Mouse (Mus musculus) neural tube, embryonic 11.5 days (tissue): Measurements from ENCODE around the gene Jup. TPM values are rescaled to one million over a fixed set of nuclear protein-coding genes. Genes with fewer than 3 reads are reported as not detected.

Source experiments
- ATAC-seq: fragments of 200-750 bp; cut with Nextera tagmentation; 2 replicates; pipeline ENCODE4 v1.8.0; 2017; ENCODE audit warnings: moderate number of reproducible peaks, mild to moderate bottlenecking, moderate TSS enrichment, moderate library complexity; ENCODE audit not compliant: insufficient read depth, low FRiP score, low TSS enrichment
- DNase-seq: peaks from one replicate; pipeline ENCODE4 v3.0.0-alpha.2; 2015; ENCODE audit warnings: low spot score
- H3K27ac ChIP-seq: fragments of 300-500 bp; sonication (generic); 2 replicates; pipeline ENCODE4 v1.5.1; 2014; ENCODE audit warnings: low read depth, mild to moderate bottlenecking, low read length
- H3K27me3 ChIP-seq: fragments of 300-500 bp; sonication (generic); 2 replicates; pipeline ENCODE4 v1.6.1; 2014; ENCODE audit warnings: mild to moderate bottlenecking, low read length, mixed read lengths; ENCODE audit not compliant: control insufficient read depth, insufficient read depth
- H3K36me3 ChIP-seq: fragments of 300-500 bp; sonication (generic); 2 replicates; pipeline ENCODE4 v1.6.1; 2014; ENCODE audit warnings: mild to moderate bottlenecking, low read length, moderate library complexity, mixed read lengths; ENCODE audit not compliant: control insufficient read depth, insufficient read depth
- H3K4me1 ChIP-seq: fragments of 300-500 bp; sonication (generic); 2 replicates; pipeline ENCODE4 v1.6.1; 2014; ENCODE audit warnings: low read length, mixed read lengths; ENCODE audit not compliant: control insufficient read depth, insufficient read depth
- H3K4me2 ChIP-seq: fragments of 300-500 bp; sonication (generic); 2 replicates; pipeline ENCODE4 v1.6.1; 2014; ENCODE audit warnings: low read depth, mild to moderate bottlenecking, moderate library complexity
- H3K4me3 ChIP-seq: fragments of 300-500 bp; sonication (generic); 2 replicates; pipeline ENCODE4 v1.5.1; 2014; ENCODE audit warnings: low read depth, low read length
- H3K9ac ChIP-seq: fragments of 300-500 bp; sonication (generic); 2 replicates; pipeline ENCODE4 v1.6.1; 2014; ENCODE audit warnings: mild to moderate bottlenecking, low read length
- H3K9me3 ChIP-seq: fragments of 300-500 bp; sonication (generic); 2 replicates; pipeline ENCODE4 v1.6.1; 2016; ENCODE audit warnings: low read length; ENCODE audit not compliant: control insufficient read depth
- WGBS: fragments of 180-500 bp; shearing (Covaris S2); extraction: QIAGEN DNeasy Blood & Tissue Kit; methylation state at CpG from one replicate; pipeline ENCODE4 v1.1.7; 2014; 5-methylcytosine and 5-hydroxymethylcytosine counted together
- polyA plus RNA-seq: library from polyadenylated mRNA; unstranded; fragments of >200 nt; fragmentation: Nextera tagmentation; extraction: Ambion mirVana; gene quantifications from 2 replicates; pipeline ENCODE4 v1.2.1, GENCODE M21; 2014

Jup gene
- polyA plus RNA-seq, result 43.8 and 48.8 TPM in 2 replicates

GRCm38 (mm10) chr11:100397600-100398389 is at the start of gene Jup:
Gene Jup, minus strand, starts transcription at chr11:100397763.
- Histone ChIP-seq H3K4me1 (peaks cover 8% of the 10 kb centered on the region; the same call in 1 of the 2 replicates), H3K9me3 (no peaks in the 10 kb centered on the region), H3K4me3 (peak within 1 kb of the TSS; percentile 54), H3K27ac (no peak within 1 kb of the TSS), H3K9ac (peak within 1 kb of the TSS; percentile 67), H3K4me2 (peak within 1 kb of the TSS; percentile 57), H3K36me3 (no peaks in the 10 kb centered on the region), H3K27me3 (peaks cover 16% of the 10 kb centered on the region)
- WGBS, result 2% methylated on average over 37 of the region's 37 CpGs
- ATAC-seq (peak; percentile 98), DNase-seq (peak; percentile 97)

- H3K9ac ChIP-seq, result no peak overlapping the region
- H3K4me3 ChIP-seq, result no peak overlapping the region
- H3K27ac ChIP-seq, result no peak overlapping the region
- ATAC-seq (no peak), DNase-seq (no peak)
- no peaks in the 10 kb centered on the region for H3K9me3 ChIP-seq
- H3K4me1 ChIP-seq, result peaks cover 6% of the 10 kb centered on the region; the same call in 1 of the 2 replicates
- 89% methylated on average over 6 of the region's 6 CpGs for WGBS
- no peaks in the 10 kb centered on the region for H3K36me3 ChIP-seq
- no peaks in the 10 kb centered on the region for H3K27me3 ChIP-seq
- no peak overlapping the region for H3K4me2 ChIP-seq
These were observed 45.1 kb upstream of the Jup start for GRCm38 (mm10) chr11:100442625-100443024.

- Histone ChIP-seq H3K4me1 (peaks cover 6% of the 10 kb centered on the region; the same call in 1 of the 2 replicates), H3K9me3 (no peaks in the 10 kb centered on the region), H3K36me3 (0 out of 2 replicates have a peak, but pooled peaks cover 2% of the 10 kb centered on the region), H3K9ac (peak within 1 kb of the TSS; percentile 93), H3K27me3 (no peaks in the 10 kb centered on the region), H3K4me3 (peak within 1 kb of the TSS; percentile 83), H3K27ac (no peak within 1 kb of the TSS), H3K4me2 (peak within 1 kb of the TSS; percentile 90)
- DNase-seq (no peak), ATAC-seq (no peak)
- 87% methylated on average over 8 of the region's 8 CpGs for WGBS
These were observed 44.2 kb upstream of the Jup start, which contains the start of the genes Nt5c3b and Klhl10 for GRCm38 (mm10) chr11:100441797-100442196. Gene Nt5c3b, minus strand, starts transcription at chr11:100441808. Gene Klhl10, plus strand, starts transcription at chr11:100441917.

GRCm38 (mm10) chr11:100440691-100441522 is 43.3 kb upstream of the Jup start:
- Histone ChIP-seq H3K4me3 (peak overlapping the region; percentile 83), H3K4me2 (peak overlapping the region; percentile 90), H3K4me1 (peaks cover 6% of the 10 kb centered on the region; the same call in 1 of the 2 replicates), H3K9me3 (no peaks in the 10 kb centered on the region), H3K27ac (no peak overlapping the region), H3K27me3 (no peaks in the 10 kb centered on the region), H3K9ac (peak overlapping the region; percentile 93), H3K36me3 (0 out of 2 replicates have a peak, but pooled peaks cover 2% of the 10 kb centered on the region)
- DNase-seq, result peak; percentile 84
- peak; percentile 87 for ATAC-seq
- 2% methylated on average over 48 of the region's 52 CpGs for WGBS

GRCm38 (mm10) chr11:100437901-100438300 is 40.3 kb upstream of the Jup start:
- no peak for DNase-seq
- no peak for ATAC-seq
- Histone ChIP-seq H3K27ac (no peak overlapping the region), H3K4me1 (peaks cover 6% of the 10 kb centered on the region; the same call in 1 of the 2 replicates), H3K27me3 (no peaks in the 10 kb centered on the region), H3K9me3 (no peaks in the 10 kb centered on the region), H3K4me2 (no peak overlapping the region), H3K36me3 (0 out of 2 replicates have a peak, but pooled peaks cover 2% of the 10 kb centered on the region), H3K9ac (no peak overlapping the region), H3K4me3 (no peak overlapping the region)
- WGBS, result 81% methylated on average over 1 of the region's 1 CpGs

- H3K9me3 ChIP-seq, result no peaks in the 10 kb centered on the region
- H3K9ac ChIP-seq, result no peak overlapping the region
- peaks cover 3% of the 10 kb centered on the region; the same call in 1 of the 2 replicates for H3K4me1 ChIP-seq
- no peaks in the 10 kb centered on the region for H3K27me3 ChIP-seq
- WGBS, result 60% methylated on average over 9 of the region's 9 CpGs
- peaks cover 2% of the 10 kb centered on the region; the same call in 1 of the 2 replicates for H3K36me3 ChIP-seq
- ATAC-seq (no peak), DNase-seq (no peak)
- no peak overlapping the region for H3K27ac ChIP-seq
- H3K4me2 ChIP-seq, result no peak overlapping the region
- H3K4me3 ChIP-seq, result no peak overlapping the region
These were observed 38.2 kb upstream of the Jup start for GRCm38 (mm10) chr11:100435678-100436246.

- no peaks in the 10 kb centered on the region for H3K9me3 ChIP-seq
- H3K27ac ChIP-seq, result no peak overlapping the region
- no peak for DNase-seq
- peaks cover 4% of the 10 kb centered on the region; the same call in 1 of the 2 replicates for H3K36me3 ChIP-seq
- no peaks in the 10 kb centered on the region for H3K27me3 ChIP-seq
- H3K9ac ChIP-seq, result no peak overlapping the region
- H3K4me3 ChIP-seq, result no peak overlapping the region
- no peak for ATAC-seq
- H3K4me1 ChIP-seq, result no peaks in the 10 kb centered on the region
- 93% methylated on average over 5 of the region's 5 CpGs for WGBS
- H3K4me2 ChIP-seq, result no peak overlapping the region
These were observed 34.4 kb upstream of the Jup start for GRCm38 (mm10) chr11:100432002-100432401.

- no peak for DNase-seq
- no peak for ATAC-seq
- Histone ChIP-seq H3K36me3 (peaks cover 3% of the 10 kb centered on the region; the same call in 1 of the 2 replicates), H3K9ac (no peak overlapping the region), H3K4me3 (no peak overlapping the region), H3K4me2 (no peak overlapping the region), H3K9me3 (no peaks in the 10 kb centered on the region), H3K27me3 (no peaks in the 10 kb centered on the region), H3K4me1 (no peaks in the 10 kb centered on the region), H3K27ac (no peak overlapping the region)
- WGBS, result 92% methylated on average over 7 of the region's 7 CpGs
These were observed 32.5 kb upstream of the Jup start for GRCm38 (mm10) chr11:100430052-100430451.
